Comparison of ENCODE assay signal across 28 mouse cellular contexts in the genomic region with DNA sequence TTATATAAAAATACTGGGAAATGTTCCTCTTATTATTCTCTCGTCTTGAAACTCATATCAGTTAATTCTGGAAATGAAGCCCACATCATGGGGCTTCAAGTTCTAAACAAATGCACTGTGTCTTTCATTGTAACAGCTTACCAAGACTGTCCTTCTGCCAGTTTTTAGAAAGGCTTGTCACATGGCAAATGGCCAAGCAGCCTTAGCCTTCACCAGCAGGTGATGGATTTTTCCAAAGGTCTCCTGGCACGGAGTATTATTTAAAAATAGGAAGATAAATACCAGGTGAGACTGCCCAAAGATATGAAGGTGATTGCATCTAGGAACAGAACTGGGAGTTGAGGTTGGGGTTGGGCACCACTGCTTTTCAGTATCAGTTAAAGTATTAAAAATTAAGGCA. TPM values are rescaled to one million over a fixed set of nuclear protein-coding genes. Genes with fewer than 3 reads are reported as not detected.
DNase-seq lines count a peak whose midpoint lies in the region; TF ChIP-seq lines count a peak whose summit lies in the region.
"Had no signal": no experiment of that assay in that cellular context is flagged by ENCODE, and none has a peak within 500 bp of the region (broad histone marks: within the 10 kb centered on the region; RNA-seq: fewer than 3 reads in every experiment).

No protein-coding gene starts in this region.

- H3K27ac ChIP-seq in layer of hippocampus, adult 2 months, result peak overlapping the region; percentile 67
- H3K27ac ChIP-seq: embryonic facial prominence, embryonic 13.5 days; forebrain, embryonic 10.5 days; forebrain, embryonic 15.5 days; heart, embryonic 13.5 days; hindbrain, embryonic 10.5 days; hindbrain, embryonic 15.5 days; kidney, embryonic 15.5 days; limb, embryonic 10.5 days; limb, embryonic 15.5 days; liver, embryonic 15.5 days had no signal

- intact Hi-C loops in heart, postnatal 25 days (cut with DNase I), result no loop called here

- peak; percentile 40 for DNase-seq in adrenal gland, adult 2 months
- no peak for DNase-seq in adrenal gland, adult 18-20 months (ENCODE audit: low spot score in 2 of 2)
- DNase-seq in layer of hippocampus, adult 2 months (ENCODE audit: low spot score in 2 of 2), result no peak
- no peak for DNase-seq in layer of hippocampus, adult 8-10 months (ENCODE audit: low spot score in 2 of 2)
- DNase-seq in cerebellum, adult 18-20 months, result peak; percentile 65 to 66
- peak; percentile 65 to 70 for DNase-seq in cerebellum, postnatal 14 days
- DNase-seq in thymus, postnatal 0 days (ENCODE audit: low spot score), result no peak
- DNase-seq in heart, postnatal 25 days (ENCODE audit: low spot score), result no peak
- DNase-seq: gastrocnemius, postnatal 25 days; heart, adult 11 months; heart, postnatal 10 days; kidney, adult 18-20 months; kidney, postnatal 25 days; lung, embryonic 14.5 days; lung, postnatal 14 days; midbrain, embryonic 14.5 days; right cerebral cortex, postnatal 25 days; thymus, postnatal 25 days had no signal

- H3K4me3 ChIP-seq in layer of hippocampus, adult 2 months, result no peak overlapping the region
- H3K4me3 ChIP-seq: embryonic facial prominence, embryonic 13.5 days; forebrain, embryonic 10.5 days; forebrain, embryonic 15.5 days; heart, embryonic 13.5 days; hindbrain, embryonic 10.5 days; hindbrain, embryonic 15.5 days; kidney, embryonic 15.5 days; limb, embryonic 10.5 days; limb, embryonic 15.5 days; liver, embryonic 15.5 days had no signal

- no peak for TF ChIP-seq CTCF in layer of hippocampus, adult 2 months (conservative IDR thresholded peaks at IDR 0.05)

RNA-seq across cellular contexts. Expression of gene Gatb, which starts 8.8 kb away (rescaled TPM):
- total RNA-seq in adrenal gland, adult 2 months (2021), result 10 to 100 TPM; 32.7 to 46.9 TPM
- polyA plus RNA-seq in adrenal gland, adult 2 months (2012; rRNA removed), result 4.3 and 6.8 TPM in 2 replicates
- 10 to 100 TPM; 47.1 to 52.0 TPM for total RNA-seq in adrenal gland, adult 18-20 months (2021)
- total RNA-seq in layer of hippocampus, adult 2 months (2021), result 10 to 100 TPM; 19.2 to 24.5 TPM
- 10 to 100 TPM; 16.8 to 23.8 (median 23.4) TPM for total RNA-seq in layer of hippocampus, adult 8-10 months (2022)
- polyA plus RNA-seq in thymus, postnatal 0 days (2015; fragmentation: Nextera tagmentation; extraction: Ambion mirVana), result 17.9 and 18.2 TPM in 2 replicates
- 10 to 100 TPM; 34.6 to 39.7 TPM for total RNA-seq in heart, postnatal 25 days (2021)

Comparison
In these comparisons a context has a peak if more than half of its experiments do, and no peak if none do; other contexts are left out.
1. DNase-seq: peak in adrenal gland, adult 2 months (single experiment), cerebellum, adult 18-20 months (2 of 2) and cerebellum, postnatal 14 days (2 of 2); none in adrenal gland, adult 18-20 months (0 of 2), layer of hippocampus, adult 2 months (0 of 2), layer of hippocampus, adult 8-10 months (0 of 2), thymus, postnatal 0 days (single experiment) and heart, postnatal 25 days (single experiment).